In genomic region chr2:4542629-4543416, GRCm38 (mm10) we compare ENCODE assay signal across 9 mouse cellular contexts.
DNase-seq lines count a peak whose midpoint lies in the region; ATAC-seq lines count a peak whose summit lies in the region.
"Had no signal": no experiment of that assay in that cellular context is flagged by ENCODE, and none has a peak within 500 bp of the region (broad histone marks: within the 10 kb centered on the region; RNA-seq: fewer than 3 reads in every experiment).

No protein-coding gene starts in this region.

- DNase-seq in adrenal gland, adult (ENCODE audit: inconsistent age in 2 of 2, low spot score in 1 of 2) = peak; percentile 42 to 62
- no peak for DNase-seq in adrenal gland, postnatal 4 days (ENCODE audit: low spot score in 2 of 2)
- DNase-seq in adrenal gland, postnatal 36 days = peak; percentile 32 to 66
- DNase-seq in heart, adult 8-10 months (ENCODE audit: low spot score) = peak; percentile 86
- no peak for DNase-seq in c-Kit-positive CD71-positive TER-119-positive erythroid progenitor cells, embryonic 14.5 days (ENCODE audit: low spot score)
- DNase-seq in left cerebral cortex, postnatal 14 days (ENCODE audit: low spot score in 2 of 2) = no peak
- DNase-seq in right cerebral cortex, postnatal 4 days = no peak

- no peak overlapping the region for H3K4me3 ChIP-seq in kidney, embryonic 16.5 days (ENCODE audit: low read length)
- H3K4me3 ChIP-seq: liver, embryonic 15.5 days had no signal

- H3K4me1 ChIP-seq in kidney, embryonic 16.5 days (ENCODE audit: insufficient read depth, low read length) = peaks cover 45% of the 10 kb centered on the region

- ATAC-seq in kidney, embryonic 16.5 days (ENCODE audit: low FRiP score, low TSS enrichment) = peak; percentile 88

- WGBS in kidney, embryonic 16.5 days = 40% methylated on average over 11 of the region's 11 CpGs

- no peak overlapping the region for H3K9ac ChIP-seq in kidney, embryonic 16.5 days (replicated peaks; ENCODE audit: low read length)
- H3K9ac ChIP-seq: liver, embryonic 15.5 days had no signal

- no peaks in the 10 kb centered on the region for H3K27me3 ChIP-seq in kidney, embryonic 16.5 days (ENCODE audit: insufficient read depth, low read length)

- intact Hi-C loops in left cerebral cortex, postnatal 14 days (cut with DNase I) = no loop called here

- H3K27ac ChIP-seq in kidney, embryonic 16.5 days (ENCODE audit: low read length) = peak overlapping the region; percentile 41
- H3K27ac ChIP-seq: liver, embryonic 15.5 days had no signal

- H3K9me3 ChIP-seq in kidney, embryonic 16.5 days (ENCODE audit: low read length) = no peaks in the 10 kb centered on the region
- H3K9me3 ChIP-seq: liver, embryonic 15.5 days had no signal

- H3K36me3 ChIP-seq in kidney, embryonic 16.5 days (ENCODE audit: insufficient read depth, low read length) = peaks cover 1% of the 10 kb centered on the region; the same call in 1 of the 2 replicates
- H3K36me3 ChIP-seq: liver, embryonic 15.5 days had no signal

- no peak overlapping the region for H3K4me2 ChIP-seq in kidney, embryonic 16.5 days (replicated peaks; ENCODE audit: low read depth, low read length)
- H3K4me2 ChIP-seq: liver, embryonic 15.5 days had no signal

Comparison
In these comparisons a context has a peak if more than half of its experiments do, and no peak if none do; other contexts are left out.
1. DNase-seq: peak in adrenal gland, adult (2 of 2), adrenal gland, postnatal 36 days (2 of 2) and heart, adult 8-10 months (single experiment); none in adrenal gland, postnatal 4 days (0 of 2), c-Kit-positive CD71-positive TER-119-positive erythroid progenitor cells, embryonic 14.5 days (single experiment), left cerebral cortex, postnatal 14 days (0 of 2) and right cerebral cortex, postnatal 4 days (single experiment).